Mouse (Mus musculus) intestine, postnatal 0 days (tissue): ENCODE measurements around the gene Tle4. TPM values are rescaled to one million over a fixed set of nuclear protein-coding genes. Genes with fewer than 3 reads are reported as not detected.

Source experiments
- ATAC-seq: fragments of 200-750 bp; cut with Nextera tagmentation; 2 replicates; pipeline ENCODE4 v1.8.0; 2017; ENCODE audit warnings: mild to moderate bottlenecking, moderate TSS enrichment, moderate library complexity
- H3K27ac ChIP-seq: fragments of 300-500 bp; sonication (generic); 2 replicates; pipeline ENCODE4 v1.5.1; 2014; ENCODE audit warnings: mild to moderate bottlenecking, low read depth, low read length, moderate library complexity
- H3K27me3 ChIP-seq: fragments of 300-500 bp; sonication (generic); replicated peaks from 2 replicates; pipeline ENCODE4 v1.6.1; 2014; ENCODE audit warnings: low read length, mixed read lengths; ENCODE audit not compliant: control insufficient read depth, insufficient read depth
- H3K36me3 ChIP-seq: fragments of 300-500 bp; sonication (generic); 2 replicates; pipeline ENCODE4 v1.6.1; 2014; ENCODE audit warnings: mild to moderate bottlenecking, moderate library complexity; ENCODE audit not compliant: control insufficient read depth, insufficient read depth
- H3K4me1 ChIP-seq: fragments of 300-500 bp; sonication (generic); replicated peaks from 2 replicates; pipeline ENCODE4 v1.6.1; 2014; ENCODE audit warnings: antibody characterized with exemption, low read length, mixed read lengths; ENCODE audit not compliant: control insufficient read depth, insufficient read depth
- H3K4me2 ChIP-seq: fragments of 300-500 bp; sonication (generic); replicated peaks from 2 replicates; pipeline ENCODE4 v1.6.1; 2014; ENCODE audit warnings: low read depth, mild to moderate bottlenecking, moderate library complexity
- H3K4me3 ChIP-seq: fragments of 300-500 bp; sonication (generic); 2 replicates; pipeline ENCODE4 v1.5.1; 2014; ENCODE audit warnings: low read depth, low read length
- H3K9ac ChIP-seq: fragments of 300-500 bp; sonication (generic); 2 replicates; pipeline ENCODE4 v1.6.1; 2014; ENCODE audit warnings: mild to moderate bottlenecking, low read depth, low read length
- H3K9me3 ChIP-seq: fragments of 300-500 bp; sonication (generic); 2 replicates; pipeline ENCODE4 v1.6.1; 2016; ENCODE audit warnings: mixed run types; ENCODE audit not compliant: control insufficient read depth
- CTCF ChIP-seq: sonication (generic); IDR thresholded peaks from 2 replicates; pipeline ENCODE4 v1.5.1; 2016; ENCODE audit warnings: low read depth, mild to moderate bottlenecking, control low read depth, antibody characterized with exemption, moderate library complexity
- WGBS: fragments of 180-500 bp; shearing (Covaris S2); extraction: QIAGEN DNeasy Blood & Tissue Kit; methylation state at CpG from one replicate; pipeline ENCODE4 v1.1.7; 2014; 5-methylcytosine and 5-hydroxymethylcytosine counted together
- polyA plus RNA-seq: library from polyadenylated mRNA; unstranded; fragments of >200 nt; fragmentation: Nextera tagmentation; extraction: Ambion mirVana; gene quantifications from 2 replicates; pipeline ENCODE4 v1.2.1, GENCODE M21; 2015

Gene Tle4
- polyA plus RNA-seq, 1 experiment from 2014 or later: 18.5 TPM

DNA sequence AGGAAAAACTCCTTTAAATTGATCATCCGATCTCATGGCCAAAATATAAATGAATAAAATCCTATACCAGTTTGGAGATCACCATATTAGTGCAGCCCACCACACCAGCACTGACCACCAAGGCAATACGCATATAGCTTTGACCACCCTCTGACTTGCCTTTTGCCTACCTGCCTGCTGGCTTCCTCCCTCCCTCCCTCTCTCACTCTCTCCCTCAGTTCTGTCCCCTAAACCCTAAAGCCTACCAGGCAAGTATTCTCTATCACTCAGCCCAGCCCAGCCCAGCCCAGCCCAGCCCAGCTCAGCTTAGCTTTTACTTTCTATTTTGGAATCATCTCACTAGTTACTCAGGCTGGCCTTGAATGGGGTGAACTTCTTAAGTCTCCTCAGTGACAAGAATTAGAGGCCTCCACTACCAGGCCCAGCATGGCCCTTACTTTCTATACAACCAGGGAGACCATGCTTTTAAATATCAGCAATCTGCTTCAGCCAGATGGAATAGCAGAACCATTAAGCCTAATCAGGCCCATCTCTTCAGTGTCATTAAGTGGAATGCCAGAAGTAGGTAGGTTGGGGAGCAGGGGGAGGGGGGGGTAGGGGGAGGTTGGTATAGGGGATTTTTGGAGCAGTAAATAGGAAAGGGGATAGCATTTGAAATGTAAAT lies 91.8 kb downstream of the Tle4 start:
- no peaks in the 10 kb centered on the region for H3K27me3 ChIP-seq
- H3K4me1 ChIP-seq: no peaks in the 10 kb centered on the region
- no peak for ATAC-seq
- no peak overlapping the region for H3K4me3 ChIP-seq
- TF ChIP-seq CTCF: no peak
- WGBS: 94% methylated on average over 2 of the region's 2 CpGs
- no peak overlapping the region for H3K9ac ChIP-seq
- no peak overlapping the region for H3K27ac ChIP-seq
- no peak overlapping the region for H3K4me2 ChIP-seq
- H3K9me3 ChIP-seq: no peaks in the 10 kb centered on the region
- no peaks in the 10 kb centered on the region for H3K36me3 ChIP-seq

DNA sequence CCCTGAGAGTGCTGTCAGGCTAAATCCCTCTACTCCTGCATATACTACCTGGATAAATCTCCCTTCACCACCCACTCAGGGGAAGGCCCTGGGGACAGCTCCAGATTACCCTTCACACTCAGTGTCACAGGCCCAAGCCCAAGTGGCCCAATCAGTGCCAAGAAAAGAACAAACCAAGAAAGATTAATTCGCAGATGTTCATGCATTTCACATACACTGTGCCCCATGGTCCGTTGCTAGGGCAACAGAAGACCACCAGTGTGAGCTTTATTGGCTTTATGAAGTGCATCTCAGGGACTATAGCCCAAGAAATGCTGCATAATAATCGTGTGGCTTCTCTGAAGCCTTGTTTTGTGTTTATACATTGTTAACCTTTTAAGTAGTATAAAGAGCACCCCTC lies 92.5 kb downstream of the Tle4 start:
- H3K27me3 ChIP-seq: no peaks in the 10 kb centered on the region
- ATAC-seq: no peak
- H3K36me3 ChIP-seq: no peaks in the 10 kb centered on the region
- no peaks in the 10 kb centered on the region for H3K9me3 ChIP-seq
- no peak overlapping the region for H3K27ac ChIP-seq
- TF ChIP-seq CTCF: no peak
- H3K4me2 ChIP-seq: no peak overlapping the region
- H3K9ac ChIP-seq: no peak overlapping the region
- H3K4me3 ChIP-seq: no peak overlapping the region
- WGBS: 82% methylated on average over 3 of the region's 3 CpGs
- no peaks in the 10 kb centered on the region for H3K4me1 ChIP-seq

DNA sequence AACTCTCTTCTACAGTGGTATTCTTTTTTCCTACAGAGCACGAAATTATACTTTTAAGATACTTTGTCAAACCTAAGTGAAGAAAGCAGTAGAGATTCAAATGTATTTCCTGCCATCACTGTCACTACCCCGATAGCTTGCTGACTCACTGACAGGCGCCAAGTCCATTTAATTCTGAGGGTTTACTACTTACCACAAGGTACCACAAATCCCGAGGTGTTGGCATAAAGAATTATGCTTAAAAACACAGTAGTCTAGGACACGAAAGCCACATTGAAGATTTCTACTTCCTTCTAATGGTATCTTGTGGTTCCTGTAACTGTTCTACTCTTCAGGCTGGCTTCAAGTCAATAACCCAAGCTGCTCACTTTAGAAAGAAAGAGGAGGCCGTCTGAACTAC lies 94.0 kb downstream of the Tle4 start:
- Histone ChIP-seq H3K9ac (no peak overlapping the region), H3K36me3 (no peaks in the 10 kb centered on the region), H3K4me3 (no peak overlapping the region), H3K27ac (no peak overlapping the region), H3K27me3 (no peaks in the 10 kb centered on the region), H3K4me1 (0 out of 2 replicates have a peak, but pooled peaks cover 2% of the 10 kb centered on the region), H3K4me2 (no peak overlapping the region), H3K9me3 (no peaks in the 10 kb centered on the region)
- no peak for TF ChIP-seq CTCF
- 81% methylated on average over 6 of the region's 6 CpGs for WGBS
- ATAC-seq: no peak

DNA sequence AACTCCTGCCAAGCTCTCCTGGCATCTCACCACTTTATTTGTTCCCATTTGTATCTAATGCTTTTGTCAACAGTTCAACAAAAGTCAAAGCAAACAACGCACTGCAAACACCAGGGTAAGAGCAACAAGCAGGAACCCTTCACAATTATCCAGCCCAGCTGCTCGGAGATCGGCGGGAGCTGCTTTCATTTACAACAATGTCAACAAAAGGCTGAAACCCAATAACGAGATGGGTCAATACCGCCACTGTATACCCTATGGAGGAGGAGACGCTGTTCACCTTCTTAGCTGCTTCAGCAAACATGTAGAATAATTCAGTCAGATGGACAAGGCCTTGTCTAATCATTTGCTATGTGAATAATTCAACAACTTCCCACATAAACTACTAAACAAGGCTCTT lies 95.6 kb downstream of the Tle4 start:
- Histone ChIP-seq H3K36me3 (no peaks in the 10 kb centered on the region), H3K27ac (no peak overlapping the region), H3K9me3 (no peaks in the 10 kb centered on the region), H3K4me1 (0 out of 2 replicates have a peak, but pooled peaks cover 2% of the 10 kb centered on the region), H3K9ac (no peak overlapping the region), H3K4me2 (no peak overlapping the region), H3K4me3 (no peak overlapping the region), H3K27me3 (no peaks in the 10 kb centered on the region)
- 43% methylated on average over 7 of the region's 7 CpGs for WGBS
- TF ChIP-seq CTCF: no peak
- ATAC-seq: no peak

DNA sequence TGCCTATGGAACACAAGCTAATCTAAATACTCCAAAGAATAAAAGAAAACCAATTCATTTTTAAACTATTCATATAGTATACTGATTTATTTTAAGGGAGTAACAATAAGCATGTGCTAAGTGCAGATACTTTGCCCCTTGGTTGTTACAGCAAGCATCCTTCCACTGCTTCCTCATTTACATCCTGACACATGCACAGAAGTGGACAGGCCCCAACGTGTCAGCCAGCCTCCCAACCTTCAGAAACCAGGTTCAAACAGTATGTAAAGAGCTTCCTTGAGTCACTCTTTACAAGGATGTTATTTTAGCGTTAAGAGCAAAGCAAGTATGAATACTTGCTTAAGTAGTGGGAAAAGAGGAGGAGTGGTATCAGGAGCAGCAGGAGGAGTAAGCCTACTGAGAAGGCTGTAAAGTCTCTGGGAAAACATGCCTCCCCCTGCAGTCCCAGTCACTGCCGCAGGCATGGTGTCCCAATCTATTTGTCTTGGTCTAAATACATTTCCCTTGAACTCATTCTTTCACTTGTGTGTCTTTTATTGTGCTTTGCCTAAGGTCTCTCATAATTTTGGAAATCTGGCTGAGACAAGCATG lies 97.9 kb downstream of the Tle4 start:
- no peaks in the 10 kb centered on the region for H3K27me3 ChIP-seq
- no peak overlapping the region for H3K9ac ChIP-seq
- no peaks in the 10 kb centered on the region for H3K36me3 ChIP-seq
- no peak for ATAC-seq
- 40% methylated on average over 3 of the region's 3 CpGs for WGBS
- H3K9me3 ChIP-seq: no peaks in the 10 kb centered on the region
- H3K4me2 ChIP-seq: no peak overlapping the region
- no peak overlapping the region for H3K4me3 ChIP-seq
- H3K27ac ChIP-seq: no peak overlapping the region
- 0 out of 2 replicates have a peak, but pooled peaks cover 2% of the 10 kb centered on the region for H3K4me1 ChIP-seq
- no peak for TF ChIP-seq CTCF

DNA sequence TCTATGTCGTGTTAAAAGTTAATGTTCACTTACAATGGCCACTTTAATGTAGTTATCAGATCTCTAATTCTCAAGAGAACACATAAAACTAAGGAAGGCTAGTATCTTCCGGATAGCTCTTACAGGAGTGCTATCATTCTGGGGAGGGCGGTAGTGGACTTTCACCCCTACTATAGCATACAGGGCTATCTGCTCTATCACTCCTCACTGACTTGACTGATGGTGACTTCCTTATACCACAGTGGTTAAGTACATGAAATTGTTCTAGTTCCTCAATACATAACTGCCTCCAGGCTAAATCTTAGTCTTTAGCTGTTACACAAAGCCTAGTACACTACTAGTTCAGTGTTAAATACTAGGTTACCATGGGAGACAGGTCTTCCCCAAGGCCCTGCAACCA lies 104.8 kb downstream of the Tle4 start:
- H3K9ac ChIP-seq: no peak overlapping the region
- H3K9me3 ChIP-seq: no peaks in the 10 kb centered on the region
- no peaks in the 10 kb centered on the region for H3K27me3 ChIP-seq
- H3K4me2 ChIP-seq: no peak overlapping the region
- H3K4me1 ChIP-seq: no peaks in the 10 kb centered on the region
- no peak overlapping the region for H3K4me3 ChIP-seq
- peak; percentile 98 for ATAC-seq
- no peak overlapping the region for H3K27ac ChIP-seq
- TF ChIP-seq CTCF: no peak
- no peaks in the 10 kb centered on the region for H3K36me3 ChIP-seq
- whole genome bisulfite sequencing: 38% methylated on average over 3 of the region's 3 CpGs
